Mouse (Mus musculus) myocyte (in vitro differentiated cells): ENCODE data around the gene Tbrg4. TPM values are rescaled to one million over a fixed set of nuclear protein-coding genes. Genes with fewer than 3 reads are reported as not detected.

Source experiments
- H3K27me3 ChIP-seq: one replicate; pipeline ENCODE4 v1.6.1; 2011; ENCODE audit not compliant: control insufficient read depth, insufficient read depth, insufficient read length
- H3K36me3 ChIP-seq: one replicate; pipeline ENCODE4 v1.6.1; 2011; ENCODE audit not compliant: control insufficient read depth, insufficient read depth
- H3K4me2 ChIP-seq: one replicate; pipeline ENCODE4 v1.6.1; 2011; ENCODE audit warnings: low read depth, control low read depth
- H3K4me3 ChIP-seq: one replicate; pipeline ENCODE4 v1.5.1; 2011; ENCODE audit warnings: mild to moderate bottlenecking, control low read depth, moderate library complexity
- H3K79me2 ChIP-seq: one replicate; pipeline ENCODE4 v1.6.1; 2011; ENCODE audit not compliant: control insufficient read depth, insufficient read depth
- H3ac ChIP-seq: one replicate; pipeline ENCODE4 v1.6.1; 2011; ENCODE audit not compliant: control insufficient read depth, insufficient read length
- CEBPB ChIP-seq: IDR thresholded peaks from 2 replicates; pipeline ENCODE4 v1.6.1; 2011; ENCODE audit warnings: mild to moderate bottlenecking, moderate library complexity; ENCODE audit not compliant: poor library complexity, insufficient read depth, severe bottlenecking
- E2F4 ChIP-seq: IDR thresholded peaks from one replicate; pipeline ENCODE4 v1.6.1; 2011; ENCODE audit warnings: mild to moderate bottlenecking, control low read depth, moderate library complexity; ENCODE audit not compliant: insufficient read depth
- MAX ChIP-seq: IDR thresholded peaks from one replicate; pipeline ENCODE4 v1.6.1; 2011; ENCODE audit warnings: low read depth, mild to moderate bottlenecking, control low read depth
- MYOD1 ChIP-seq, 3 experiments: IDR thresholded peaks; one replicate each; pipeline ENCODE4 v1.6.1; 2011; ENCODE audit warnings: control low read depth in 2 of 3, low read depth in 2 of 3, mild to moderate bottlenecking in 2 of 3, moderate library complexity in 1 of 3; ENCODE audit not compliant: insufficient read length in 2 of 3, control insufficient read depth in 1 of 3
- MYOG ChIP-seq, 3 experiments: IDR thresholded peaks; one replicate each; pipeline ENCODE4 v1.6.1; 2011; ENCODE audit warnings: control low read depth in 2 of 3, low read depth in 2 of 3, mild to moderate bottlenecking in 2 of 3; ENCODE audit not compliant: insufficient read length in 2 of 3, control insufficient read depth in 1 of 3, insufficient read depth in 1 of 3
- POLR2A ChIP-seq: IDR thresholded peaks from one replicate; pipeline ENCODE4 v1.6.1; 2011; ENCODE audit warnings: low read depth, mild to moderate bottlenecking, control low read depth, moderate library complexity; ENCODE audit not compliant: insufficient read length
- POLR2AphosphoS2 ChIP-seq: IDR thresholded peaks from one replicate; pipeline ENCODE4 v1.6.1; 2011; ENCODE audit warnings: low read depth, control low read depth; ENCODE audit not compliant: insufficient read length
- REST ChIP-seq: IDR thresholded peaks from one replicate; pipeline ENCODE4 v1.6.1; 2011; ENCODE audit warnings: mild to moderate bottlenecking, control low read depth, moderate library complexity; ENCODE audit not compliant: insufficient read depth, insufficient read length
- SRF ChIP-seq: IDR thresholded peaks from one replicate; pipeline ENCODE4 v1.6.1; 2011; ENCODE audit warnings: low read depth; ENCODE audit not compliant: control insufficient read depth, insufficient read length
- TCF12 ChIP-seq: IDR thresholded peaks from one replicate; pipeline ENCODE4 v1.6.1; 2011; ENCODE audit warnings: mild to moderate bottlenecking, control low read depth; ENCODE audit not compliant: poor library complexity, insufficient read depth, severe bottlenecking
- TCF3 ChIP-seq: IDR thresholded peaks from one replicate; pipeline ENCODE4 v1.6.1; 2011; ENCODE audit warnings: low read depth, control low read depth; ENCODE audit not compliant: insufficient read length
- USF1 ChIP-seq: IDR thresholded peaks from one replicate; pipeline ENCODE4 v1.6.1; 2011; ENCODE audit warnings: low read depth, mild to moderate bottlenecking, control low read depth, moderate library complexity
- polyA plus RNA-seq: library from polyadenylated mRNA; unstranded; fragments of >200 nt; fragmentation: generic; extraction: Trizol; gene quantifications from one replicate; pipeline ENCODE4 v1.2.1, GENCODE M21; 2012; ENCODE audit warnings: missing spikeins

The Tbrg4 gene
- polyA plus RNA-seq, 1 experiment = 71.7 TPM

- Histone ChIP-seq H3K79me2 (no peaks in the 10 kb centered on the region), H3ac (no peak overlapping the region), H3K36me3 (no peaks in the 10 kb centered on the region), H3K4me2 (no peak overlapping the region), H3K4me3 (no peak overlapping the region), H3K27me3 (no peaks in the 10 kb centered on the region)
- no peak for TF ChIP-seq CEBPB
- no peak for TF ChIP-seq TCF12
- TF ChIP-seq MYOD1 (IDR thresholded peaks at IDR 0.05; ENCODE audit: control insufficient read depth in 1 of 3, insufficient read length in 2 of 3, low read depth in 2 of 3) = no peak
- no peak for TF ChIP-seq POLR2A
- no peak for TF ChIP-seq MYOG (IDR thresholded peaks at IDR 0.05; ENCODE audit: control insufficient read depth in 1 of 3, insufficient read depth in 1 of 3, insufficient read length in 2 of 3, low read depth in 2 of 3)
- TF ChIP-seq E2F4 = no peak
- TF ChIP-seq TCF3 = no peak
- no peak for TF ChIP-seq POLR2AphosphoS2
- no peak for TF ChIP-seq MAX
- TF ChIP-seq REST = no peak
- no peak for TF ChIP-seq USF1
- TF ChIP-seq SRF = no peak
Observed at GRCm38 (mm10) chr11:6636150-6636549, 10.3 kb upstream of the Tbrg4 start.

DNA sequence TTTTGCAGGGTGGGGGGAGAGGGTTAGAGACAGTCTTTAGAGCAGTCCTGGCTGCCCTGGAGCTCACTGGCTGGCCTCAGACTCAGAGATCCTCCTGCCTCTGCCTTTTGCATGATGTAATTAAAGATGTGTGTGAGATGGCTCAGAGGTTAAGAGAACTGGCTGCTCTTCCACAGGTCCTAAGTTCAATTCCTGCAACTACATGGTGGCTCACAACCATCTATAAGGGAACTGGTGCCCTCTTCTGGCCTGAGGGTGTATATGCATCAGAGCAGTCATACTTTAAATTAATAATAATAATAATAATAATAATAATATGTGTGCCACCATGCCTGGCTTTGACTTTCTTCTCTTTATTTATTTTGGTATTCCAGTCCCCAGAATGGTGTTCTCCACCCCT lies 3.8 kb upstream of the Tbrg4 start:
- no peaks in the 10 kb centered on the region for H3K36me3 ChIP-seq
- H3ac ChIP-seq = no peak overlapping the region
- TF ChIP-seq TCF12 (no peak), CEBPB (no peak), POLR2A (no peak), REST (no peak), POLR2AphosphoS2 (no peak), MYOD1 (IDR thresholded peaks at IDR 0.05; ENCODE audit: control insufficient read depth in 1 of 3, insufficient read length in 2 of 3, low read depth in 2 of 3) (no peak), SRF (no peak), MYOG (IDR thresholded peaks at IDR 0.05; ENCODE audit: control insufficient read depth in 1 of 3, insufficient read depth in 1 of 3, insufficient read length in 2 of 3, low read depth in 2 of 3) (no peak), E2F4 (no peak), MAX (no peak), TCF3 (no peak), USF1 (no peak)
- H3K79me2 ChIP-seq = peaks cover 17% of the 10 kb centered on the region
- H3K4me2 ChIP-seq = no peak overlapping the region
- no peaks in the 10 kb centered on the region for H3K27me3 ChIP-seq
- H3K4me3 ChIP-seq = no peak overlapping the region

- TF ChIP-seq POLR2AphosphoS2 (peak; percentile 76), POLR2A (no peak)
- Histone ChIP-seq H3K4me3 (no peak overlapping the region), H3K4me2 (no peak overlapping the region)
Observed at GRCm38 (mm10) chr11:6628568-6628967, 2.7 kb upstream of the Tbrg4 start.

GRCm38 (mm10) chr11:6627731-6628130 lies 1.9 kb upstream of the Tbrg4 start:
- Histone ChIP-seq H3K4me3 (no peak overlapping the region), H3ac (no peak overlapping the region), H3K4me2 (no peak overlapping the region), H3K27me3 (no peaks in the 10 kb centered on the region), H3K36me3 (peaks cover 8% of the 10 kb centered on the region), H3K79me2 (peaks cover 36% of the 10 kb centered on the region)
- no peak for TF ChIP-seq SRF
- TF ChIP-seq MAX = no peak
- no peak for TF ChIP-seq CEBPB
- no peak for TF ChIP-seq POLR2AphosphoS2

More at GRCm38 (mm10) chr11:6628568-6628967, 2.7 kb upstream of the Tbrg4 start:
- Histone ChIP-seq H3K36me3 (no peaks in the 10 kb centered on the region), H3ac (no peak overlapping the region), H3K27me3 (no peaks in the 10 kb centered on the region), H3K79me2 (peaks cover 28% of the 10 kb centered on the region)

GRCm38 (mm10) chr11:6626388-6626772 lies 513 bp upstream of the Tbrg4 start:
- H3K36me3 ChIP-seq = peaks cover 20% of the 10 kb centered on the region
- peak overlapping the region; percentile 74 for H3K4me2 ChIP-seq
- no peaks in the 10 kb centered on the region for H3K27me3 ChIP-seq
- H3K79me2 ChIP-seq = peaks cover 50% of the 10 kb centered on the region
- TF ChIP-seq SRF (no peak), MYOG (IDR thresholded peaks at IDR 0.05; ENCODE audit: control insufficient read depth in 1 of 3, insufficient read depth in 1 of 3, insufficient read length in 2 of 3, low read depth in 2 of 3) (no peak), POLR2A (no peak), CEBPB (no peak), USF1 (no peak), E2F4 (no peak), TCF3 (no peak)
- peak overlapping the region; percentile 54 for H3ac ChIP-seq
- peak overlapping the region; percentile 98 for H3K4me3 ChIP-seq
